Mouse (Mus musculus) liver, embryonic 12.5 days (tissue): ENCODE measurements around the gene Pcyt1a. TPM values are rescaled to one million over a fixed set of nuclear protein-coding genes. Genes with fewer than 3 reads are reported as not detected.
"Not testable (repeated sequence)": the region's sequence is repeated elsewhere in the genome, so short reads cannot be mapped to it uniquely, and the experiment has no call there.

Experiments used
- ATAC-seq: fragments of 200-750 bp; cut with Nextera tagmentation; 2 replicates; pipeline ENCODE4 v1.8.0; 2017; ENCODE audit warnings: moderate number of reproducible peaks, mild to moderate bottlenecking, moderate library complexity
- H3K27ac ChIP-seq: fragments of 300-500 bp; sonication (generic); 2 replicates; pipeline ENCODE4 v1.5.1; 2016; ENCODE audit warnings: mild to moderate bottlenecking
- H3K27me3 ChIP-seq: fragments of 300-500 bp; sonication (generic); replicated peaks from 2 replicates; pipeline ENCODE4 v1.6.1; 2016; ENCODE audit warnings: mild to moderate bottlenecking, moderate library complexity
- H3K36me3 ChIP-seq: fragments of 300-500 bp; sonication (generic); 2 replicates; pipeline ENCODE4 v1.6.1; 2016; ENCODE audit warnings: mild to moderate bottlenecking, moderate library complexity
- H3K4me1 ChIP-seq: fragments of 300-500 bp; sonication (generic); 2 replicates; pipeline ENCODE4 v1.6.1; 2016
- H3K4me2 ChIP-seq: fragments of 300-500 bp; sonication (generic); 2 replicates; pipeline ENCODE4 v1.6.1; 2016; ENCODE audit warnings: mild to moderate bottlenecking, moderate library complexity
- H3K4me3 ChIP-seq: fragments of 300-500 bp; sonication (generic); 2 replicates; pipeline ENCODE4 v1.5.1; 2016; ENCODE audit warnings: mild to moderate bottlenecking, moderate library complexity
- H3K9ac ChIP-seq: fragments of 300-500 bp; sonication (generic); 2 replicates; pipeline ENCODE4 v1.6.1; 2016; ENCODE audit warnings: mild to moderate bottlenecking, moderate library complexity
- H3K9me3 ChIP-seq: fragments of 300-500 bp; sonication (generic); replicated peaks from 2 replicates; pipeline ENCODE4 v1.6.1; 2016; ENCODE audit warnings: mild to moderate bottlenecking, moderate library complexity
- WGBS: fragments of 180-500 bp; shearing (Covaris S2); methylation state at CpG from one replicate; pipeline ENCODE4 v1.1.7; 2016; ENCODE audit not compliant: insufficient replicate concordance; 5-methylcytosine and 5-hydroxymethylcytosine counted together
- polyA plus RNA-seq: library from polyadenylated mRNA; unstranded; fragments of >200 nt; fragmentation: Nextera tagmentation; extraction: Ambion mirVana; gene quantifications from 2 replicates; pipeline ENCODE4 v1.2.1, GENCODE M21; 2016

Pcyt1a gene
- polyA plus RNA-seq, 1 experiment from 2014 or later, result 37.6 TPM

DNA sequence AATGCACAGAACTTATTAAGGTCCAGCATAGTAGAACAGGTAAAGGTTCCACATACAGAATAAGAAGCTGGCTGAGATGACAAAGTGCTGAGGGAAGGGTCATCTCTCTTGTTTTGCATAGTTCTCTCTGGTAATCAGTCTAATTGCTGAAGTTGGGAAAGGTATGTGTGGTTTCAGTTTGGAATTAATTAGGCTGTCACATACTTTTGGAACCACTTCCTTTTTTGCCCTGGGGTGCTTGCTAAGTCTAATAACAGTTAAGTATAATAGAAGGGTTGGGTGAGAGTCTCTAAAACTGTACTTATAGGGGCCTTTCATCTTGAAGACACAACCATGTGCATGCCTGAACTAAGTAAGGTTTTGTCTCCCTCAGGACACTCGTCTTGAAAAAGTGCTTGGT is 5.9 kb downstream of the Pcyt1a start:
- no peak overlapping the region for H3K4me2 ChIP-seq
- H3K4me3 ChIP-seq, result no peak overlapping the region
- no peak overlapping the region for H3K27ac ChIP-seq
- ATAC-seq, result no peak
- 58% methylated on average over 1 of the region's 1 CpGs for WGBS
- H3K4me1 ChIP-seq, result peaks cover 54% of the 10 kb centered on the region
- no peak overlapping the region for H3K9ac ChIP-seq
- H3K9me3 ChIP-seq, result no peaks in the 10 kb centered on the region
- H3K27me3 ChIP-seq, result no peaks in the 10 kb centered on the region
- H3K36me3 ChIP-seq, result peaks cover 42% of the 10 kb centered on the region

DNA sequence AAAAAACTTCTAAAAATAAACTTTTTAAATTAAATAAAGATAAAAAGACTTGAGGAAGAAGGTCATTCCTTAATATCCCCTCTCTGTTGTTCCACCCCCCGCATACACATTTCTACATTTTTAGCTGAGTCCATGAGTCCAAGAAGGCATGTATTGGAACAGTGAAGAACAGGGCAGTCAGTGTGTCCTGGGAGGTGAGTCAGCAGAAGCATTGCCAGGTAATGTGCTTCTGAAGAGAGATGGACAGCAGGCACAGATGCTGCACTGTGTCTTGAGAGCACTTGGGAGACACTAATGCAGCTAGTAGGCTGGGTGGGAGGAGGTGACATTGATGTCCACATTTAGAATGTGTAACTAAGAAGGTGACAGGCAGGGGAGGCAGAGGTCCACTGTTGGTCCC is 6.5 kb downstream of the Pcyt1a start:
- H3K4me2 ChIP-seq, result no peak overlapping the region
- H3K9ac ChIP-seq, result no peak overlapping the region
- peaks cover 45% of the 10 kb centered on the region for H3K36me3 ChIP-seq
- peaks cover 52% of the 10 kb centered on the region for H3K4me1 ChIP-seq
- H3K27me3 ChIP-seq, result no peaks in the 10 kb centered on the region
- 89% methylated on average over 1 of the region's 1 CpGs for WGBS
- H3K9me3 ChIP-seq, result no peaks in the 10 kb centered on the region
- no peak overlapping the region for H3K4me3 ChIP-seq
- H3K27ac ChIP-seq, result no peak overlapping the region
- no peak for ATAC-seq

DNA sequence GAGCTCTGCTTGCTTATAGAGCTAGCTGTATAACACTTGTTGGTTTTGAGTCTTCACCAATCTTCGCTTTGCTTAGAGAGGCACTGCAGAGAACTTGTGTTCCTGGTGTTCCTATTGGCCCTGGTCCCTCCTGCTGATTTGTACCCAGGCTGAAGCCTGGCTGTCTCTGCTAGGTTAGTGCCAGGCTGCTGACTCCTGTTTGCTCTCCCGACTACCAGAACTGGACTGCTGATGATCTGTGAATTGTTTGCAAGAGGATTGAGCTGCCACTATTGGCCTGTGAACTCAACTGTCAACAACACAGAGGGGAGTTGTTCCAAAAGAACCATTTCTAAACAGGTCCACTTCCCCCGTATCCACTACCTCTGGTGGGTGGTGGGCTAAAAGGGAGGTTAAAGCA is 10.7 kb downstream of the Pcyt1a start:
- no peak for ATAC-seq
- 86% methylated on average over 3 of the region's 3 CpGs for WGBS
- no peak overlapping the region for H3K9ac ChIP-seq
- no peaks in the 10 kb centered on the region for H3K9me3 ChIP-seq
- no peaks in the 10 kb centered on the region for H3K27me3 ChIP-seq
- H3K4me2 ChIP-seq, result no peak overlapping the region
- peaks cover 55% of the 10 kb centered on the region for H3K4me1 ChIP-seq
- H3K36me3 ChIP-seq, result peaks cover 51% of the 10 kb centered on the region
- 0 out of 2 replicates have a peak overlapping the region, but pooled peaks have one; percentile 6 for H3K27ac ChIP-seq
- no peak overlapping the region for H3K4me3 ChIP-seq

DNA sequence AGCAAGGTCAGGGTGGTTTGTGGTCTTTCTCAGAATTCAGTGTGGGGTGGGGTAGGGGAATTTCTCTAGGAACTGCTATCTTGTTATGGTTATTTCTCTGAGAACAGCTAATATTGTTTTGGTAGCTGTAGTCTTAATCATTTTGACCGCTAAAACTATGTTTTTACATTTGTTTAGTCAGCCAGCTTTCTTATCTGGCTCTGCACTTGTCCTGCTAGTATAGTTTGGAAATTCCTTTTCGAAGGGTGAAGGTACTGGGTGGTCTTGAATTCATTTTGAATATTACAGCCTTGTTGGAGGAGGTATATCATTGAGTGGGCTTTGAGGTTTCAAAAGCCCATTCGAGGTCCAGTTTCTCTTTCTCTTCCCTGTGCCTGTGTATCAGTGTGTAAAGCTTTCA is 13.9 kb downstream of the Pcyt1a start:
- not testable (repeated sequence) for H3K27me3 ChIP-seq, H3K9ac ChIP-seq, ATAC-seq, H3K9me3 ChIP-seq, H3K4me3 ChIP-seq
- Histone ChIP-seq H3K4me1 (peaks cover 77% of the 10 kb centered on the region), H3K27ac (peak overlapping the region; percentile 69), H3K36me3 (peaks cover 43% of the 10 kb centered on the region), H3K4me2 (peak overlapping the region; percentile 18; the same call in 1 of the 2 replicates)
- WGBS, result 35% methylated on average over 3 of the region's 3 CpGs

DNA sequence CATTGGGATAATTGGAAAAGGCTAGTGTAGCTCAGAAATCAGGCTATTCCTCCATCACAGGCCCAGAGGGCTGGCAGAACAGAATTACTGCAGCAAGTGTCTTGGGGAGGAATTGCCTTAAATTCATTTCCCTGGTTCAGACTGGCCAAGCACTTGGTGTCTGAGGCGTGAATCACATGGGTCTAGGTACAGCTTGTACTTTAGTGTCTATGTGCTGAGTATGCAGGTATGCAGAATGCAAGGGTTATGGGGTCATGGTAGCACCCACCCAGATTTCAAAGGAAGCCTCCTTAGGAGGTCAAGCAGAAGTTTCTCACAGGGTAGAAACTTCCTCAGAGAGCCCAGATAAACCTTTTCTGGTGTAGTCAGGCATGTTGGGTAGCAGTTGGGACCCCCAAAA is 14.8 kb downstream of the Pcyt1a start:
- Histone ChIP-seq H3K4me2 (no peak overlapping the region), H3K4me3 (no peak overlapping the region), H3K36me3 (peaks cover 35% of the 10 kb centered on the region), H3K9ac (no peak overlapping the region), H3K27me3 (no peaks in the 10 kb centered on the region), H3K4me1 (peaks cover 86% of the 10 kb centered on the region), H3K9me3 (no peaks in the 10 kb centered on the region), H3K27ac (peak overlapping the region; percentile 69; the same call in 1 of the 2 replicates)
- WGBS, result 78% methylated on average over 1 of the region's 1 CpGs
- ATAC-seq, result no peak

DNA sequence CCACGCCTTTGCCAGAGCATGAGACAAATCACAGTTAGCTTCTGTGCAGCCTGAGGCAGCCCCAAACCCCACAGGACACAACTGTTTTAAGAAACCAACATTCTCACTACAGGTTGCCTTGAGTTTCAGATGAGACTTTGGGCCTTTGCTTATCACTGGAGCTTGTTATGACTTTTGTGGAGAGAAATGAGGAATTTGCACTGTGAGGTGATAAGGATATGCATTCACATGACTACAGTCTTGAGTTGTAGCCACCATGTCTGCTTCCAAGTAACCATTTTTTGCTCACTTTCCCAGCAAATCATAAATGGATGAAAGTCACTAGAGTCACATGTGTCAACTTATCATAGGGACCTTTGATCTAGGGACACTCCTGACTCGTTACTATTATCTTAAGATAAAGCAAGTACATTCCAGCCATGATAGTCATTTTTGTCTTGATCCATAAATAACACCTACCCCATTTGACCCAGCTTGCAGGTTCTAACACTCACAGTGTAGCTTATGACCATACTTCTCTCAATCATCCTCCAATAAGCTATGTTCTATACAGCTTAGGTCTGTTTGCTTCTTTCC is 15.9 kb downstream of the Pcyt1a start:
- H3K27ac ChIP-seq, result no peak overlapping the region
- peaks cover 87% of the 10 kb centered on the region for H3K4me1 ChIP-seq
- no peak overlapping the region for H3K4me2 ChIP-seq
- no peaks in the 10 kb centered on the region for H3K27me3 ChIP-seq
- H3K9me3 ChIP-seq, result no peaks in the 10 kb centered on the region
- 56% methylated on average over 2 of the region's 2 CpGs for WGBS
- ATAC-seq, result no peak
- peaks cover 27% of the 10 kb centered on the region for H3K36me3 ChIP-seq
- no peak overlapping the region for H3K9ac ChIP-seq
- no peak overlapping the region for H3K4me3 ChIP-seq

DNA sequence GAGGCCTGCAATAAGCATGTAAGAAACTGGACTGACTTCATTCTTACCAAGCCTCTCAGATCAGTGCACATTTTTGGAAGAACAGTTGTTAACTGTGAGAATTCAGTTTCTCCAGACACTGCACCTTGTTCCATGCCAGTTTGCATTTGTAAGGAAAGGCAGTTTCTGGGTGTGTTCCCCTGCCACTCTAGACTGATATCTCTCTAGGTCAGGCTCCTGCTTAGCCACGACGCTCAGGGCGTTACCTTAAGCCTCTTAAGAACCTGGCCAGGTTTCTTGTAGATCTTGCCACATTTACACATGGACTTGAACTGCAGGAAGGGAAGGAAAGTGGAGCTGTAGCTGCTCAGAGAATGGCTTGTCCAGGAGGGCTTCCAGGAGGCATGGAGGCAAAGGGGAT is 18.9 kb downstream of the Pcyt1a start:
- 20% methylated on average over 3 of the region's 3 CpGs for WGBS
- Histone ChIP-seq H3K27me3 (no peaks in the 10 kb centered on the region), H3K27ac (peak overlapping the region; percentile 96), H3K4me2 (peak overlapping the region; percentile 78), H3K36me3 (peaks cover 47% of the 10 kb centered on the region), H3K9ac (peak overlapping the region; percentile 70), H3K4me3 (peak overlapping the region; percentile 41), H3K9me3 (no peaks in the 10 kb centered on the region), H3K4me1 (peaks cover 78% of the 10 kb centered on the region)
- peak; percentile 96 for ATAC-seq

DNA sequence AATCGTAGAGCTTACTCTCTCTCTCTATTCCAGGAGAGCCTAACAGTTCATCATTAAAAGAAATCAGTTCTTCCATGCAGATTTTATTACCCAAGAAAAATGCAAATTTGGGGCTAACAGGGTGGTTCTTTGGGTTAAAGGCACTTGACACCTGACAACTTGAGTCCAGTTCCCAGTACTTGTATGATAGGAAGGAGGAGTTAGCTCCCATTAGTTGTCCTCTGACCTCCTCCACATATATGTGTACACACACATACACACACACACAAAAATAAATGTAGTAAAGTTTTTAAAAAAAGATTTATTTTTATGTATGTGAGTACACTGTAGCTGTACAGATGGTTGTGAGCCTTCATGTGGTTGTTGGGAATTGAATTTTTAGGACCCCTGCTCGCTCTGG is 19.4 kb downstream of the Pcyt1a start:
- ATAC-seq, result 0 out of 2 replicates have a peak, but pooled peaks have one; percentile 33
- 83% methylated on average over 2 of the region's 2 CpGs for WGBS
- Histone ChIP-seq H3K27ac (peak overlapping the region; percentile 96), H3K9ac (peak overlapping the region; percentile 70), H3K27me3 (no peaks in the 10 kb centered on the region), H3K4me3 (peak overlapping the region; percentile 41), H3K36me3 (peaks cover 51% of the 10 kb centered on the region), H3K4me2 (peak overlapping the region; percentile 78), H3K4me1 (peaks cover 78% of the 10 kb centered on the region), H3K9me3 (no peaks in the 10 kb centered on the region)

DNA sequence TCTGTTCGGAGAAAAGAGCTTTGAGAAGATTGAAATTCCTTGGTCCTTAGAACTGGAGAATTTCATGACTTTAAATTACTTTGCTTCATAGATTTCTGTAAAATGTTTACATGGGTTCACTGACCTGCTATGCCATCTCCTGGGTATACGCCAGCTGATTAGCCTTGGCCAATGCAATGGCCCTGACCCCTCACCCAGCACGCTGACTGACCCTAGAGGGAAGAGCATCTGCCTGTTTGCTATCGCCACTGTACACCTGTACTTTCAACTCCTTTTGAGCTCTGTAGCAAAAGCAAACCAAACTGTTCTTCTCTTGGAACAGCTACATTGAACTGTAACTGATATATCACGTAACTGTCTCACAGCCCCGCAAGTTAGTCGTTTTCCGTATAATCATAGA is 22.4 kb downstream of the Pcyt1a start:
- 85% methylated on average over 8 of the region's 8 CpGs for WGBS
- H3K9me3 ChIP-seq, result no peaks in the 10 kb centered on the region
- H3K4me3 ChIP-seq, result no peak overlapping the region
- no peaks in the 10 kb centered on the region for H3K27me3 ChIP-seq
- H3K4me2 ChIP-seq, result no peak overlapping the region
- H3K9ac ChIP-seq, result no peak overlapping the region
- no peak for ATAC-seq
- no peak overlapping the region for H3K27ac ChIP-seq
- peaks cover 71% of the 10 kb centered on the region for H3K4me1 ChIP-seq
- H3K36me3 ChIP-seq, result peaks cover 60% of the 10 kb centered on the region

DNA sequence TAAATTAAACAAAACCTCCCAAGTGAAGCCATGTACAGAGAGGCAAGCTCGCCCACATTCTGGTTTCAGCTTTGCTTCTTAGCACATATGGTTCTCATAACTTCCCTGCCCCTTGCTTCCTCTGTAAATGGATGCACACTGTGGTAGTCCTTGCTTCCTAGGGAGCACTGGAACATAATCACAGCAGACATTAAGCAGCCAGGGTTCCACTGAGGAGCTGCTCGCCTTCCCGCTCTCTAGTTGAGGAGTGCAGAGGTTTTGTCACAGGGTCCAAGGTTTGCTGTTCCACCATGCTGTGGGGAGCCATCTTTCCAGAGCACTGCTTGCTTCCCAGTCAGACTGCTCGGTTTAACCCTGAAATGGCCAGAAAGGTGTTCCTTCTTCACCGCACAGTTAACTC is 23.9 kb downstream of the Pcyt1a start:
- no peak overlapping the region for H3K4me2 ChIP-seq
- peaks cover 74% of the 10 kb centered on the region for H3K36me3 ChIP-seq
- 92% methylated on average over 5 of the region's 5 CpGs for WGBS
- H3K4me3 ChIP-seq, result no peak overlapping the region
- H3K4me1 ChIP-seq, result peaks cover 57% of the 10 kb centered on the region
- ATAC-seq, result no peak
- no peaks in the 10 kb centered on the region for H3K9me3 ChIP-seq
- H3K27ac ChIP-seq, result no peak overlapping the region
- H3K27me3 ChIP-seq, result no peaks in the 10 kb centered on the region
- no peak overlapping the region for H3K9ac ChIP-seq

DNA sequence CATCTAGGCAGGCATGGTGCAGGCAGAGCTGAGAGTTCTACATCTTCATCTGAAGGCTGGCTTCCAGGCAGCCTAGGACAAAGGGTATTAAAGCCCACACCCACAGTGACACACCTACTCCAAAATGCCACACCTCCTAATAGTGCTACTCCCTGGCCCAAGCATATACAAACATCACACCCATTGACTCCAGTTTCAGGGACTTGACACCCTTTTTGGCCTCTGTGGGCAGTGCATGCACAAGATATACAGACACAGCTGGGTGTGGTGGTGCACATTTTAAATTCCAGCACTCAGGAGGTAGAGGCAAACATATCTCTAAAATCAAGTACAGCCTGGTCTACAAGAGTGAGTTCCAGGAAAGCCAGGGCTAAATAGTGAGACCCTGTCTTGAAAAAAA is 25.4 kb downstream of the Pcyt1a start:
- ATAC-seq, result peak; percentile 81
- Histone ChIP-seq H3K4me2 (no peak overlapping the region), H3K4me3 (no peak overlapping the region), H3K4me1 (peaks cover 43% of the 10 kb centered on the region), H3K36me3 (peaks cover 76% of the 10 kb centered on the region), H3K9ac (no peak overlapping the region), H3K27me3 (no peaks in the 10 kb centered on the region), H3K9me3 (no peaks in the 10 kb centered on the region), H3K27ac (peak overlapping the region; percentile 28; the same call in 1 of the 2 replicates)

DNA sequence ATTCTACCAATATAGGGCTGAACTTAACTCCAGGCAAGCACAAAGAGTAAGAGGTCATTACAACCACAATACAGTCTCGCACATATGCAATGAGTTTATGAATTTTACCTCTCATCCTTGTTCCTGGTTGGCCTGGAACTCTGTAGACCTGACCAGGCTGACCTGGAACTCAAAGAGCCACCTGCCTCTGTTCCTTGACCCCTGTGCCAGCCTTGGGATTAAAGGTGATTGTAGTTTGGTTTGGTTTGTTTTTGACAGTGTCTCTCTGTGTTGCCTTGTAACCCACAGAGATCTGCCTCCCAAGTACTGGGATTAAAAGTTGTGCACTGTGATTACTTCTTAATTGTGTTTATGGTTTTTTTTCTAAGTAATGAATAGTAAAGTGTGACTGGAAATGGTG is 26.0 kb downstream of the Pcyt1a start:
- peaks cover 73% of the 10 kb centered on the region for H3K36me3 ChIP-seq
- H3K27me3 ChIP-seq, result no peaks in the 10 kb centered on the region
- 76% methylated on average over 1 of the region's 1 CpGs for WGBS
- H3K27ac ChIP-seq, result peak overlapping the region; percentile 57; the same call in 1 of the 2 replicates
- no peak overlapping the region for H3K4me3 ChIP-seq
- no peaks in the 10 kb centered on the region for H3K9me3 ChIP-seq
- peaks cover 36% of the 10 kb centered on the region for H3K4me1 ChIP-seq
- H3K4me2 ChIP-seq, result no peak overlapping the region
- no peak overlapping the region for H3K9ac ChIP-seq
- no peak for ATAC-seq
